Mouse (Mus musculus): ENCODE measurements at regions not wholly inside any gene's neighbourhood (a gene's known extent, or its start where the extent isn't known, plus 50 kb on each side); places are given as distances from the start of the nearest gene placed in this dataset.

GRCm38 (mm10) chr8:7397355-7397862 lies 1263.6 kb downstream of the Efnb2 start:
- TF ChIP-seq POLR2A (IDR thresholded peaks at IDR 0.05; ENCODE audit: low read depth, low read length): no peak
- no peak for TF ChIP-seq CTCF (conservative IDR thresholded peaks at IDR 0.05; ENCODE audit: insufficient read depth, insufficient read length, low read depth, low read length)

Data from kidney, adult 2 months (tissue).